Mouse (Mus musculus) heart, postnatal 0 days (tissue): Measurements from ENCODE around the gene Gm26602. TPM values are rescaled to one million over a fixed set of nuclear protein-coding genes. Genes with fewer than 3 reads are reported as not detected.

Experiments used
- ATAC-seq: fragments of 200-750 bp; cut with Nextera tagmentation; 2 replicates; pipeline ENCODE4 v1.8.0; 2017; ENCODE audit warnings: low read depth, moderate number of reproducible peaks, moderate library complexity; ENCODE audit not compliant: insufficient read depth
- DNase-seq: peaks from one replicate; pipeline ENCODE4 v3.0.0-alpha.2; 2016; ENCODE audit warnings: low spot score
- H3K27ac ChIP-seq: fragments of 300-500 bp; sonication (generic); 2 replicates; pipeline ENCODE4 v1.5.1; 2014; ENCODE audit warnings: low read depth, mild to moderate bottlenecking
- H3K27me3 ChIP-seq: fragments of 300-500 bp; sonication (generic); 2 replicates; pipeline ENCODE4 v1.6.1; 2014; ENCODE audit warnings: low read length, mixed read lengths; ENCODE audit not compliant: control insufficient read depth, insufficient read depth
- H3K36me3 ChIP-seq: fragments of 300-500 bp; sonication (generic); replicated peaks from 2 replicates; pipeline ENCODE4 v1.6.1; 2014; ENCODE audit warnings: low read length, mixed read lengths; ENCODE audit not compliant: control insufficient read depth, insufficient read depth
- H3K4me1 ChIP-seq: fragments of 300-500 bp; sonication (generic); 2 replicates; pipeline ENCODE4 v1.6.1; 2014; ENCODE audit warnings: antibody characterized with exemption; ENCODE audit not compliant: control insufficient read depth, insufficient read depth
- H3K4me2 ChIP-seq: fragments of 300-500 bp; sonication (generic); 2 replicates; pipeline ENCODE4 v1.6.1; 2014; ENCODE audit warnings: low read depth, mild to moderate bottlenecking, low read length, moderate library complexity
- H3K4me3 ChIP-seq: fragments of 300-500 bp; sonication (generic); 2 replicates; pipeline ENCODE4 v1.5.1; 2014; ENCODE audit warnings: low read depth, low read length
- H3K9ac ChIP-seq: fragments of 300-500 bp; sonication (generic); replicated peaks from 2 replicates; pipeline ENCODE4 v1.6.1; 2014; ENCODE audit warnings: low read depth, low read length, mixed read lengths
- H3K9me3 ChIP-seq: fragments of 300-500 bp; sonication (generic); replicated peaks from 2 replicates; pipeline ENCODE4 v1.6.1; 2016; ENCODE audit warnings: low read length; ENCODE audit not compliant: control insufficient read depth
- CTCF ChIP-seq: IDR thresholded peaks from 2 replicates; pipeline ENCODE4 v1.5.1; 2016; ENCODE audit warnings: antibody characterized with exemption, control low read depth, low read depth
- EP300 ChIP-seq: IDR thresholded peaks from 2 replicates; pipeline ENCODE4 v1.6.1; 2016; ENCODE audit warnings: antibody characterized with exemption, low read depth
- WGBS: fragments of 180-500 bp; shearing (Covaris S2); extraction: QIAGEN DNeasy Blood & Tissue Kit; methylation state at CpG from one replicate; pipeline ENCODE4 v1.1.7; 2014; 5-methylcytosine and 5-hydroxymethylcytosine counted together
- polyA plus RNA-seq: library from polyadenylated mRNA; unstranded; fragments of >200 nt; fragmentation: Nextera tagmentation; extraction: Ambion mirVana; gene quantifications from 2 replicates; pipeline ENCODE4 v1.2.1, GENCODE M21; 2015
- total RNA-seq: library from RNA; depleted of rRNA; stranded (reverse); fragments of >200 nt; gene quantifications from 2 replicates; pipeline ENCODE4 v1.2.3, GENCODE M21; 2014; ENCODE audit warnings: low replicate concordance; rRNA removed

Gene Gm26602
- total RNA-seq, result not detected in 2 replicates
- polyA plus RNA-seq, result 4.0 and 6.0 TPM in 2 replicates

GRCm38 (mm10) chr10:79910556-79910955 lies at the start of gene Gm26602:
Gene Gm26602 (plus strand): TSS chr10:79910856.
- H3K27me3 ChIP-seq, result no peaks in the 10 kb centered on the region
- no peaks in the 10 kb centered on the region for H3K9me3 ChIP-seq
- no peak within 1 kb of the TSS for H3K4me2 ChIP-seq
- no peak for DNase-seq
- no peak within 1 kb of the TSS for H3K27ac ChIP-seq
- peaks cover 32% of the 10 kb centered on the region for H3K36me3 ChIP-seq
- 93% methylated on average over 4 of the region's 4 CpGs for WGBS
- ATAC-seq, result no peak
- H3K4me3 ChIP-seq, result no peak within 1 kb of the TSS
- TF ChIP-seq CTCF, result no peak
- no peak for TF ChIP-seq EP300
- peaks cover 19% of the 10 kb centered on the region for H3K4me1 ChIP-seq
- 0 out of 2 replicates have a peak within 1 kb of the TSS, but pooled peaks have one; percentile 82 for H3K9ac ChIP-seq

GRCm38 (mm10) chr10:79861230-79862048 lies 49.2 kb upstream of the Gm26602 start:
- 77% methylated on average over 25 of the region's 25 CpGs for WGBS
- Histone ChIP-seq H3K27me3 (no peaks in the 10 kb centered on the region), H3K27ac (no peak overlapping the region), H3K4me1 (peaks cover 32% of the 10 kb centered on the region), H3K36me3 (peaks cover 71% of the 10 kb centered on the region), H3K9me3 (no peaks in the 10 kb centered on the region), H3K4me3 (no peak overlapping the region), H3K9ac (no peak overlapping the region), H3K4me2 (no peak overlapping the region)
- no peak for DNase-seq
- no peak for TF ChIP-seq CTCF
- ATAC-seq, result no peak

- WGBS, result 89% methylated on average over 23 of the region's 23 CpGs
- ATAC-seq, result no peak
Observed at GRCm38 (mm10) chr10:79862049-79862788, 48.4 kb upstream of the Gm26602 start.

GRCm38 (mm10) chr10:79862925-79863324 lies 47.7 kb upstream of the Gm26602 start:
- WGBS, result 58% methylated on average over 10 of the region's 10 CpGs

More at GRCm38 (mm10) chr10:79862049-79862788, 48.4 kb upstream of the Gm26602 start:
- H3K4me3 ChIP-seq, result no peak overlapping the region
- no peak for TF ChIP-seq CTCF
- no peak for TF ChIP-seq EP300
- no peak overlapping the region for H3K9ac ChIP-seq
- DNase-seq, result no peak
- H3K36me3 ChIP-seq, result peaks cover 66% of the 10 kb centered on the region
- H3K27ac ChIP-seq, result no peak overlapping the region
- no peaks in the 10 kb centered on the region for H3K9me3 ChIP-seq
- H3K27me3 ChIP-seq, result no peaks in the 10 kb centered on the region
- no peak overlapping the region for H3K4me2 ChIP-seq
- H3K4me1 ChIP-seq, result peaks cover 24% of the 10 kb centered on the region

GRCm38 (mm10) chr10:79864351-79865188 lies 46.1 kb upstream of the Gm26602 start:
- H3K27me3 ChIP-seq, result no peaks in the 10 kb centered on the region
- H3K27ac ChIP-seq, result no peak overlapping the region
- H3K9me3 ChIP-seq, result no peaks in the 10 kb centered on the region
- no peak overlapping the region for H3K9ac ChIP-seq
- no peak overlapping the region for H3K4me2 ChIP-seq
- peaks cover 49% of the 10 kb centered on the region for H3K36me3 ChIP-seq
- H3K4me3 ChIP-seq, result no peak overlapping the region
- H3K4me1 ChIP-seq, result peaks cover 2% of the 10 kb centered on the region
- ATAC-seq (no peak), DNase-seq (no peak)
- WGBS, result 52% methylated on average over 10 of the region's 10 CpGs
- TF ChIP-seq CTCF, result no peak
- TF ChIP-seq EP300, result no peak

More at GRCm38 (mm10) chr10:79862925-79863324, 47.7 kb upstream of the Gm26602 start:
- no peaks in the 10 kb centered on the region for H3K27me3 ChIP-seq
- H3K4me2 ChIP-seq, result no peak overlapping the region
- peaks cover 17% of the 10 kb centered on the region for H3K4me1 ChIP-seq
- H3K9me3 ChIP-seq, result no peaks in the 10 kb centered on the region
- ATAC-seq, result no peak
- DNase-seq, result no peak
- H3K36me3 ChIP-seq, result peaks cover 63% of the 10 kb centered on the region
- TF ChIP-seq CTCF (no peak), EP300 (no peak)
- no peak overlapping the region for H3K27ac ChIP-seq
- no peak overlapping the region for H3K9ac ChIP-seq
- no peak overlapping the region for H3K4me3 ChIP-seq
